Mouse (Mus musculus) neural tube, embryonic 12.5 days (tissue): ENCODE results near the gene Tmprss12. TPM values are rescaled to one million over a fixed set of nuclear protein-coding genes. Genes with fewer than 3 reads are reported as not detected.
"Not testable (repeated sequence)": the region's sequence is repeated elsewhere in the genome, so short reads cannot be mapped to it uniquely, and the experiment has no call there.

ENCODE experiments used
- ATAC-seq: fragments of 200-750 bp; cut with Nextera tagmentation; 2 replicates; pipeline ENCODE4 v1.8.0; 2017; ENCODE audit warnings: low read depth, mild to moderate bottlenecking, moderate TSS enrichment, moderate library complexity; ENCODE audit not compliant: low FRiP score
- H3K27ac ChIP-seq: fragments of 300-500 bp; sonication (generic); 2 replicates; pipeline ENCODE4 v1.5.1; 2016
- H3K27me3 ChIP-seq: fragments of 300-500 bp; sonication (generic); replicated peaks from 2 replicates; pipeline ENCODE4 v1.6.1; 2016; ENCODE audit warnings: mild to moderate bottlenecking
- H3K36me3 ChIP-seq: fragments of 300-500 bp; sonication (generic); 2 replicates; pipeline ENCODE4 v1.6.1; 2016; ENCODE audit warnings: mild to moderate bottlenecking
- H3K4me1 ChIP-seq: fragments of 300-500 bp; sonication (generic); 2 replicates; pipeline ENCODE4 v1.6.1; 2016
- H3K4me2 ChIP-seq: fragments of 300-500 bp; sonication (generic); replicated peaks from 2 replicates; pipeline ENCODE4 v1.6.1; 2016; ENCODE audit warnings: mild to moderate bottlenecking
- H3K4me3 ChIP-seq: fragments of 300-500 bp; sonication (generic); 2 replicates; pipeline ENCODE4 v1.5.1; 2016
- H3K9ac ChIP-seq: fragments of 300-500 bp; sonication (generic); 2 replicates; pipeline ENCODE4 v1.6.1; 2016; ENCODE audit warnings: mild to moderate bottlenecking
- H3K9me3 ChIP-seq: fragments of 300-500 bp; sonication (generic); 2 replicates; pipeline ENCODE4 v1.6.1; 2016; ENCODE audit warnings: mild to moderate bottlenecking
- WGBS: fragments of 180-500 bp; shearing (Covaris S2); methylation state at CpG from one replicate; pipeline ENCODE4 v1.1.7; 2016; 5-methylcytosine and 5-hydroxymethylcytosine counted together
- polyA plus RNA-seq: library from polyadenylated mRNA; unstranded; fragments of >200 nt; fragmentation: Nextera tagmentation; extraction: Ambion mirVana; gene quantifications from 2 replicates; pipeline ENCODE4 v1.2.1, GENCODE M21; 2016

The Tmprss12 gene
- polyA plus RNA-seq, 1 experiment from 2014 or later, result not detected

GRCm38 (mm10) chr15:100277586-100277985 lies 3.1 kb upstream of the Tmprss12 start:
- no peaks in the 10 kb centered on the region for H3K4me1 ChIP-seq
- H3K27me3 ChIP-seq, result no peaks in the 10 kb centered on the region
- no peak overlapping the region for H3K27ac ChIP-seq
- no peaks in the 10 kb centered on the region for H3K36me3 ChIP-seq
- H3K9ac ChIP-seq, result no peak overlapping the region
- H3K4me3 ChIP-seq, result no peak overlapping the region
- no peak for ATAC-seq
- no peak overlapping the region for H3K4me2 ChIP-seq
- 96% methylated on average over 3 of the region's 3 CpGs for WGBS
- peaks cover 4% of the 10 kb centered on the region; the same call in 1 of the 2 replicates for H3K9me3 ChIP-seq

- Histone ChIP-seq H3K4me3 (no peak overlapping the region), H3K9ac (no peak overlapping the region), H3K4me2 (no peak overlapping the region), H3K27ac (no peak overlapping the region), H3K27me3 (no peaks in the 10 kb centered on the region), H3K9me3 (0 out of 2 replicates have a peak, but pooled peaks cover 3% of the 10 kb centered on the region), H3K36me3 (no peaks in the 10 kb centered on the region), H3K4me1 (no peaks in the 10 kb centered on the region)
- ATAC-seq, result no peak
- WGBS, result 91% methylated on average over 6 of the region's 6 CpGs
These were observed 8.3 kb downstream of the Tmprss12 start for GRCm38 (mm10) chr15:100288980-100289379.

GRCm38 (mm10) chr15:100290858-100291257 lies 10.2 kb downstream of the Tmprss12 start:
- 78% methylated on average over 5 of the region's 5 CpGs for WGBS
- no peaks in the 10 kb centered on the region for H3K4me1 ChIP-seq
- H3K27me3 ChIP-seq, result no peaks in the 10 kb centered on the region
- no peaks in the 10 kb centered on the region for H3K36me3 ChIP-seq
- H3K9me3 ChIP-seq, result 0 out of 2 replicates have a peak, but pooled peaks cover 3% of the 10 kb centered on the region
- no peak overlapping the region for H3K4me3 ChIP-seq
- no peak overlapping the region for H3K27ac ChIP-seq
- ATAC-seq, result no peak
- H3K4me2 ChIP-seq, result no peak overlapping the region
- H3K9ac ChIP-seq, result no peak overlapping the region

GRCm38 (mm10) chr15:100292326-100292725 lies 11.7 kb downstream of the Tmprss12 start:
- H3K9ac ChIP-seq, result no peak overlapping the region
- 71% methylated on average over 7 of the region's 7 CpGs for WGBS
- no peak overlapping the region for H3K27ac ChIP-seq
- H3K4me2 ChIP-seq, result no peak overlapping the region
- H3K4me3 ChIP-seq, result no peak overlapping the region
- H3K36me3 ChIP-seq, result no peaks in the 10 kb centered on the region
- no peak for ATAC-seq
- H3K4me1 ChIP-seq, result no peaks in the 10 kb centered on the region
- H3K9me3 ChIP-seq, result 0 out of 2 replicates have a peak, but pooled peaks cover 3% of the 10 kb centered on the region
- no peaks in the 10 kb centered on the region for H3K27me3 ChIP-seq

- Histone ChIP-seq H3K9ac (no peak overlapping the region), H3K27ac (no peak overlapping the region), H3K4me3 (no peak overlapping the region), H3K9me3 (no peaks in the 10 kb centered on the region), H3K4me2 (no peak overlapping the region), H3K27me3 (no peaks in the 10 kb centered on the region), H3K36me3 (no peaks in the 10 kb centered on the region), H3K4me1 (no peaks in the 10 kb centered on the region)
- WGBS, result 88% methylated on average over 5 of the region's 5 CpGs
- no peak for ATAC-seq
These were observed 17.2 kb downstream of the Tmprss12 start for GRCm38 (mm10) chr15:100297856-100298255.

- Histone ChIP-seq H3K27me3 (no peaks in the 10 kb centered on the region), H3K9ac (no peak overlapping the region), H3K36me3 (no peaks in the 10 kb centered on the region), H3K9me3 (no peaks in the 10 kb centered on the region), H3K4me1 (no peaks in the 10 kb centered on the region; the same call in 1 of the 2 replicates), H3K4me3 (no peak overlapping the region), H3K27ac (no peak overlapping the region), H3K4me2 (no peak overlapping the region)
- ATAC-seq, result no peak
- WGBS, result 79% methylated on average over 6 of the region's 6 CpGs
These were observed 19.9 kb downstream of the Tmprss12 start for GRCm38 (mm10) chr15:100300499-100300898.

GRCm38 (mm10) chr15:100301556-100301955 lies 20.9 kb downstream of the Tmprss12 start:
- Histone ChIP-seq H3K27me3 (no peaks in the 10 kb centered on the region), H3K9me3 (no peaks in the 10 kb centered on the region), H3K36me3 (no peaks in the 10 kb centered on the region), H3K27ac (no peak overlapping the region), H3K9ac (no peak overlapping the region), H3K4me3 (no peak overlapping the region), H3K4me2 (no peak overlapping the region), H3K4me1 (no peaks in the 10 kb centered on the region; the same call in 1 of the 2 replicates)
- ATAC-seq, result no peak
- WGBS, result 84% methylated on average over 15 of the region's 15 CpGs

- no peak overlapping the region for H3K9ac ChIP-seq
- no peak for ATAC-seq
- H3K4me3 ChIP-seq, result no peak overlapping the region
- no peak overlapping the region for H3K27ac ChIP-seq
- H3K4me1 ChIP-seq, result no peaks in the 10 kb centered on the region; the same call in 1 of the 2 replicates
- H3K36me3 ChIP-seq, result no peaks in the 10 kb centered on the region
- no peaks in the 10 kb centered on the region for H3K9me3 ChIP-seq
- 66% methylated on average over 8 of the region's 8 CpGs for WGBS
- H3K4me2 ChIP-seq, result peak overlapping the region; percentile 70
- H3K27me3 ChIP-seq, result no peaks in the 10 kb centered on the region
These were observed 22.9 kb downstream of the Tmprss12 start for GRCm38 (mm10) chr15:100303428-100304018.

- peak; percentile 82 for ATAC-seq
- Histone ChIP-seq H3K4me1 (no peaks in the 10 kb centered on the region; the same call in 1 of the 2 replicates), H3K36me3 (no peaks in the 10 kb centered on the region), H3K27ac (0 out of 2 replicates have a peak within 1 kb of the TSS, but pooled peaks have one; percentile 22), H3K9me3 (no peaks in the 10 kb centered on the region), H3K4me3 (peak within 1 kb of the TSS; percentile 46), H3K9ac (peak within 1 kb of the TSS; percentile 67), H3K27me3 (no peaks in the 10 kb centered on the region), H3K4me2 (peak within 1 kb of the TSS; percentile 70)
- 5% methylated on average over 25 of the region's 30 CpGs for WGBS
These were observed 23.7 kb downstream of the Tmprss12 start, which contains the start of gene Mettl7a1 for GRCm38 (mm10) chr15:100304019-100304991. Gene Mettl7a1, plus strand, starts transcription at chr15:100304140.

GRCm38 (mm10) chr15:100306201-100306600 lies 25.6 kb downstream of the Tmprss12 start:
- Histone ChIP-seq H3K9ac (no peak overlapping the region), H3K9me3 (no peaks in the 10 kb centered on the region), H3K27ac (no peak overlapping the region), H3K4me3 (no peak overlapping the region), H3K4me2 (no peak overlapping the region), H3K27me3 (no peaks in the 10 kb centered on the region), H3K36me3 (no peaks in the 10 kb centered on the region), H3K4me1 (no peaks in the 10 kb centered on the region; the same call in 1 of the 2 replicates)
- ATAC-seq, result no peak
- 82% methylated on average over 2 of the region's 2 CpGs for WGBS

GRCm38 (mm10) chr15:100307438-100308096 lies 26.9 kb downstream of the Tmprss12 start:
- H3K4me1 ChIP-seq, H3K4me3 ChIP-seq, H3K36me3 ChIP-seq, H3K9ac ChIP-seq, H3K4me2 ChIP-seq, H3K9me3 ChIP-seq, H3K27ac ChIP-seq, ATAC-seq, H3K27me3 ChIP-seq: not testable (repeated sequence)
- WGBS, result 42% methylated on average over 11 of the region's 11 CpGs

- Histone ChIP-seq H3K9ac (no peak overlapping the region), H3K4me1 (no peaks in the 10 kb centered on the region)
- ATAC-seq, result no peak
These were observed 31.7 kb downstream of the Tmprss12 start for GRCm38 (mm10) chr15:100312346-100312745.

More at GRCm38 (mm10) chr15:100312346-100312745, 31.7 kb downstream of the Tmprss12 start:
- WGBS, result 93% methylated on average over 2 of the region's 2 CpGs
- no peak overlapping the region for H3K4me3 ChIP-seq
- no peaks in the 10 kb centered on the region for H3K27me3 ChIP-seq
- H3K9me3 ChIP-seq, result no peaks in the 10 kb centered on the region
- no peaks in the 10 kb centered on the region; the same call in 1 of the 2 replicates for H3K36me3 ChIP-seq
- no peak overlapping the region for H3K4me2 ChIP-seq
- no peak overlapping the region for H3K27ac ChIP-seq
